Mouse (Mus musculus): ENCODE measurements around the gene Gm28539. TPM values are rescaled to one million over a fixed set of nuclear protein-coding genes. Genes with fewer than 3 reads are reported as not detected.
A peak's percentile ranks its signal among the peaks of the same experiment; 100 is the strongest.

Gm28539 gene
- total RNA-seq (2014; fragmentation: Nextera tagmentation) = not detected in 2 replicates
- not detected in 2 replicates for total RNA-seq (2017)
- not detected in 2 replicates for polyA plus RNA-seq (2012)

GRCm38 (mm10) chr16:18836468-18837208 is at the start of gene Gm28539, which contains the start of gene 2510002D24Rik:
TSS of gene Gm28539 (plus strand) at chr16:18836584.
TSS of gene 2510002D24Rik (plus strand) at chr16:18836578.
- peak within 1 kb of the TSS; percentile 91 for H3K4me3 ChIP-seq (ENCODE audit: low read depth, low read length)
- DNase-seq (ENCODE audit: low spot score) = peak; percentile 97
- ATAC-seq (ENCODE audit: extremely low read depth, insufficient number of reproducible peaks, low FRiP score, poor library complexity, severe bottlenecking) = peak; percentile 90
- H3K36me3 ChIP-seq (replicated peaks) = peaks cover 70% of the 10 kb centered on the region
- H3K9me3 ChIP-seq (replicated peaks) = no peaks in the 10 kb centered on the region
- TF ChIP-seq CTCF (IDR thresholded peaks at IDR 0.05; ENCODE audit: low read depth, low read length) (no peak), POLR2AphosphoS5 (IDR thresholded peaks at IDR 0.05; ENCODE audit: insufficient replicate concordance, low read depth, low read length) (peak; percentile 55; the same call in 1 of the 2 replicates)
- no peaks in the 10 kb centered on the region for H3K27me3 ChIP-seq (ENCODE audit: insufficient read depth, low read length)
- H3K4me1 ChIP-seq (ENCODE audit: insufficient read depth, low read depth, low read length) = peaks cover 27% of the 10 kb centered on the region

DNA sequence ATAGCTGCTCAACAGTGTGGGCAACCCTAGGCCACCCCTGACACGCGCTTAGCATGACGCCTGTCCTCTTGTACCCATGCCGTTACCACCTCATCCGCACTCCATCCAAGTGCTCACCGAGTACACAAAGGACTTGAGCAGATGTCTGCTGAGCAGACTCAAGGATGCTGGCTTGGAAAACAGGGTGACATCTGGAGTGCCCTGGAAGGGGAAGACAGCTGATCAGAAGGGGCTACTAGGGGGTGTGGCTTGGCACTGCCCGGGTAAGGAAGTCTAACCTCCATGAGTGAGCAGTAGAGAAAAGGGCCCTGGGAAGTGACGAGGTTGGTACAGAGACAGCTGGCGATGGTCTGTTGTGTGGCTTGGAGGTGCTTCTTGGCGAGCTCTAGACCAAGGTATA is 49.7 kb upstream of the Gm28539 start:
- Histone ChIP-seq H3K36me3 (replicated peaks) (peaks cover 95% of the 10 kb centered on the region), H3K9me3 (replicated peaks) (no peaks in the 10 kb centered on the region), H3K4me3 (ENCODE audit: low read depth, low read length) (0 out of 2 replicates have a peak overlapping the region, but pooled peaks have one; percentile 3), H3K27me3 (ENCODE audit: insufficient read depth, low read length) (no peaks in the 10 kb centered on the region), H3K4me1 (ENCODE audit: insufficient read depth, low read depth, low read length) (peaks cover 37% of the 10 kb centered on the region)
- DNase-seq (ENCODE audit: low spot score) = no peak
- no peak for ATAC-seq (ENCODE audit: extremely low read depth, insufficient number of reproducible peaks, low FRiP score, poor library complexity, severe bottlenecking)
- TF ChIP-seq GATA2 (IDR thresholded peaks at IDR 0.05; ENCODE audit: borderline replicate concordance, low read depth, low read length) = no peak
- no peak for TF ChIP-seq CTCF (IDR thresholded peaks at IDR 0.05; ENCODE audit: low read depth, low read length)
- no peak for TF ChIP-seq POLR2AphosphoS5 (IDR thresholded peaks at IDR 0.05; ENCODE audit: insufficient replicate concordance, low read depth, low read length)
- TF ChIP-seq GATA1 (IDR thresholded peaks at IDR 0.05; ENCODE audit: borderline replicate concordance, low read length) = no peak
- TF ChIP-seq TAL1 (conservative IDR thresholded peaks at IDR 0.05; ENCODE audit: low read depth, low read length) = no peak

DNA sequence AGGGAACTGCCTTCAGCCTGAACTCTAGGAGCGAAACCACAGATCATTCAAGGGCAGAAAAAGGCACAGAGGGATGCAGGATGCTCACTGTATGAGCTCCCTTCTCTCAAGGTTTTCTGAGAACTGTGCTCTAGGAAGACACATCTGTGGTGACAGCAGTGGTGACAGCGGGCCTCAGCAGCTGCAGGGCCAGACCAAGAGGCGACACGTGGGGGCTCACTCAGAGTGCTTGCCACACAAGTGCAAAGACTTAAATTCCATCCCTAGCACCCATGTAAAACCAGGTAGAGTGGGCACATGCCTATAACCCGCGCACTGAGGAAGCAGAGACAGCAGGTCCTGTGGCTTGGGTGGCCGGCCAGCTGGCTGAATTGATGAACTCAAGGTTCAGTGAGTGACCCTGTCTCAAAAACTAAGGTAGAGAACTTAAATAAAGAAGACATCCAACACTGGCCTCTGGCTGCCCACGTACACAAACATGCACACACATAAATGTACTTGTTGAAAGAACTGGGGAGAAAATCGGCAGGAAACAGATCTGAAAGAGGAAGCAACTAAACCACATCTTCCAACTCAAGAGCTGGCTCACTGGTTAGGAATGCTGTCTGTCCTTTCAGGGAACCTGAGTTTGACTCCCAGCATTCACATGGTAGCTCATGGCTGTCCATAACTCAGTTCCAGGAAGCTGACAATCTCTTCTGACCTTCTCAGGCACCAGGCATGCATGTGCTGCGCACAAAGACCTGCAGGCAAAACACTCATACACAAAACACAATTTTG is 47.6 kb upstream of the Gm28539 start:
- TF ChIP-seq TAL1 (conservative IDR thresholded peaks at IDR 0.05; ENCODE audit: low read depth, low read length) (no peak), POLR2AphosphoS5 (IDR thresholded peaks at IDR 0.05; ENCODE audit: insufficient replicate concordance, low read depth, low read length) (no peak), GATA2 (IDR thresholded peaks at IDR 0.05; ENCODE audit: borderline replicate concordance, low read depth, low read length) (no peak), GATA1 (IDR thresholded peaks at IDR 0.05; ENCODE audit: borderline replicate concordance, low read length) (no peak), CTCF (IDR thresholded peaks at IDR 0.05; ENCODE audit: low read depth, low read length) (no peak)
- no peaks in the 10 kb centered on the region for H3K9me3 ChIP-seq (replicated peaks)
- no peaks in the 10 kb centered on the region for H3K27me3 ChIP-seq (ENCODE audit: insufficient read depth, low read length)
- H3K36me3 ChIP-seq (replicated peaks) = peaks cover 97% of the 10 kb centered on the region
- peaks cover 37% of the 10 kb centered on the region for H3K4me1 ChIP-seq (ENCODE audit: insufficient read depth, low read depth, low read length)
- H3K4me3 ChIP-seq (ENCODE audit: low read depth, low read length) = no peak overlapping the region
- ATAC-seq (ENCODE audit: extremely low read depth, insufficient number of reproducible peaks, low FRiP score, poor library complexity, severe bottlenecking) = no peak
- no peak for DNase-seq (ENCODE audit: low spot score)

DNA sequence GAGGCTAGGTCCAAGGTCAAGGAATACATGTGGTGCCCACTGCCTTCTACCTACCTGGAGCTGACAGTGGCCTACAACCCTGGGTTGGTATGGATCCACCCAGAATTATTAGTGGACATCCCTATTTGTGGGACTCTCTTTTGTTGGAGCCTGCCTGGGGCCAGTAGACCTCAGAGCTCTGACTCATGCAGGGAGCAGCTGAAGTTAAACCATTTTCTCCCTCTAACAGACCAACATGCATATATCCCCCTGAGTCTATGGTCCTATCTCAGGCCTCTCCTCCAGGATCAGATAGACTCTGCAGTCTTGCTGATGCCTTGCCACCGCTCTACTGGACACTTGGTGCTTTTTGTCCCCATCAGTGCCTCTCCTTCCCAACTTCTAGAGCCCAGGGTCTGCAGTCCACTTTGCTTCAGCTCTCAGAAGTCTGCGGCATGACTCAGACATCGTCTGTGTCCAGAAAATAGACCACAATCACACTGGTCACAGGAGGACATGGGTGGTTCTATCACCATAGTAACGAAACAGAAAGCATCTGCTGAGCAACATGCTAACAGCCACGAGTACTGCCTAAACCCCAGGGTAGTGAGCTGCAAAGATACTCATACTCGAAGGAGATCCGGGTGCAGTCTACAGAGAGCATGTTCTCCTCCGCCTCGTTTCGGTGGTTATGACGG is 41.0 kb upstream of the Gm28539 start:
- DNase-seq (ENCODE audit: low spot score) = no peak
- Histone ChIP-seq H3K36me3 (replicated peaks) (peaks cover 99% of the 10 kb centered on the region), H3K9me3 (replicated peaks) (no peaks in the 10 kb centered on the region), H3K27me3 (ENCODE audit: insufficient read depth, low read length) (no peaks in the 10 kb centered on the region), H3K4me3 (ENCODE audit: low read depth, low read length) (no peak overlapping the region), H3K4me1 (ENCODE audit: insufficient read depth, low read depth, low read length) (no peaks in the 10 kb centered on the region)
- TF ChIP-seq TAL1 (conservative IDR thresholded peaks at IDR 0.05; ENCODE audit: low read depth, low read length) = no peak
- TF ChIP-seq GATA1 (IDR thresholded peaks at IDR 0.05; ENCODE audit: borderline replicate concordance, low read length) = no peak
- no peak for TF ChIP-seq POLR2AphosphoS5 (IDR thresholded peaks at IDR 0.05; ENCODE audit: insufficient replicate concordance, low read depth, low read length)
- no peak for TF ChIP-seq CTCF (IDR thresholded peaks at IDR 0.05; ENCODE audit: low read depth, low read length)
- no peak for ATAC-seq (ENCODE audit: extremely low read depth, insufficient number of reproducible peaks, low FRiP score, poor library complexity, severe bottlenecking)

DNA sequence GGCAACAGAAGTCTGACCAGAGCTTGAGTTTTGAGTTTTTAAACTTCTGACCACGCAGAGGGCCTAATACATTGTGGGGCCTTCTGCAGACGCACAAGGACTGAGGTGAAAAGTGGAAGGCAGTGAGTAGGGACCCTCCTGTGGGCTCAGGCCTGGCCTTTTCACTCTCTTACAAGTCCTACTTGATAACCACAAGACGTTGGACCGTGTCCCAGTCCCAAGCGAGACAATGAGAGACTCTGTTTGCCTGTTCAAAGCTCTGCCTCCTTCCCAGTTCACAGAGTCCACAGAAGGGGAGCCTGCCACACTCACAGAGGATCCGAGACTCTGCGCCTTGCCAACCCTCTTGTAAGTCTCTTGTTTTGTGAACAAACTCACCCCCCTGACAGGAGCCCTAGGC is 39.7 kb upstream of the Gm28539 start:
- TF ChIP-seq TAL1 (conservative IDR thresholded peaks at IDR 0.05; ENCODE audit: low read depth, low read length) (no peak), POLR2AphosphoS5 (IDR thresholded peaks at IDR 0.05; ENCODE audit: insufficient replicate concordance, low read depth, low read length) (no peak), CTCF (IDR thresholded peaks at IDR 0.05; ENCODE audit: low read depth, low read length) (no peak), GATA2 (IDR thresholded peaks at IDR 0.05; ENCODE audit: borderline replicate concordance, low read depth, low read length) (no peak), GATA1 (IDR thresholded peaks at IDR 0.05; ENCODE audit: borderline replicate concordance, low read length) (no peak)
- Histone ChIP-seq H3K9me3 (replicated peaks) (no peaks in the 10 kb centered on the region), H3K4me1 (ENCODE audit: insufficient read depth, low read depth, low read length) (no peaks in the 10 kb centered on the region), H3K36me3 (replicated peaks) (peaks cover 99% of the 10 kb centered on the region), H3K27me3 (ENCODE audit: insufficient read depth, low read length) (no peaks in the 10 kb centered on the region), H3K4me3 (ENCODE audit: low read depth, low read length) (no peak overlapping the region)
- DNase-seq (ENCODE audit: low spot score) (no peak), ATAC-seq (ENCODE audit: extremely low read depth, insufficient number of reproducible peaks, low FRiP score, poor library complexity, severe bottlenecking) (no peak)

DNA sequence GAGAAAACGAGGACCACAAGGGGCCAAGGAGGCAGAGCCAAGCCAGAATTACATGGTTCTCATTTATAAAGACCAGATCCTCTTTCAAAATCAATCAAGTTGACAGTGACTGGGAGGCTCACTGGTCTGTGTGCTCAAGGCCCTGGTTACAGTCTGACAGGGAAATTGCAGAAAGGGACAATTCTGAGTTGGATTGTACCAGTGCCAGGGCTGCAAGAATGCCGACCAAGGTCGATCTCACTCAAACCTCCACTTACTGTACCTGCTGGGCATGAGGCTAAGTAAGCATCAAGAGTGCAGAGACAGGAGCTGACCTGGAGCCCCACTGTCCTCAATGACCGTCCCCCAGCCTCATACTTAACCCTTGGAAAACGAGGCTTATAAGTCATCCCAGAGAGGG is 38.2 kb upstream of the Gm28539 start:
- ATAC-seq (ENCODE audit: extremely low read depth, insufficient number of reproducible peaks, low FRiP score, poor library complexity, severe bottlenecking) (no peak), DNase-seq (ENCODE audit: low spot score) (no peak)
- Histone ChIP-seq H3K36me3 (replicated peaks) (peaks cover 93% of the 10 kb centered on the region), H3K4me3 (ENCODE audit: low read depth, low read length) (no peak overlapping the region), H3K27me3 (ENCODE audit: insufficient read depth, low read length) (no peaks in the 10 kb centered on the region), H3K9me3 (replicated peaks) (no peaks in the 10 kb centered on the region), H3K4me1 (ENCODE audit: insufficient read depth, low read depth, low read length) (no peaks in the 10 kb centered on the region)
- TF ChIP-seq POLR2AphosphoS5 (IDR thresholded peaks at IDR 0.05; ENCODE audit: insufficient replicate concordance, low read depth, low read length) (no peak), TAL1 (conservative IDR thresholded peaks at IDR 0.05; ENCODE audit: low read depth, low read length) (no peak), GATA2 (IDR thresholded peaks at IDR 0.05; ENCODE audit: borderline replicate concordance, low read depth, low read length) (no peak), CTCF (IDR thresholded peaks at IDR 0.05; ENCODE audit: low read depth, low read length) (no peak), GATA1 (IDR thresholded peaks at IDR 0.05; ENCODE audit: borderline replicate concordance, low read length) (no peak)

All from G1E (cell line).